Mouse (Mus musculus) MEL (cell line): Measurements from ENCODE around the gene Atic. TPM values are rescaled to one million over a fixed set of nuclear protein-coding genes. Genes with fewer than 3 reads are reported as not detected.
A peak's percentile ranks its signal among the peaks of the same experiment; 100 is the strongest.

Source experiments
- DNase-seq: peaks from one replicate; pipeline ENCODE4 v3.0.0; 2011; ENCODE audit warnings: low read depth, low spot score
- H3K27ac ChIP-seq: 2 replicates; pipeline ENCODE4 v1.5.1; 2012; ENCODE audit warnings: low read depth, mild to moderate bottlenecking, control low read depth, low read length, moderate library complexity; ENCODE audit not compliant: control insufficient read depth
- H3K27me3 ChIP-seq, 2 experiments: fragments of 150-350 bp in 1 of 2; sonication (generic) in 1 of 2; 2 replicates each; pipeline ENCODE4 v1.6.1; 2012; ENCODE audit warnings: low read length in 2 of 2, mild to moderate bottlenecking in 2 of 2, improper control_type of control experiment in 1 of 2, moderate library complexity in 1 of 2; ENCODE audit not compliant: insufficient read depth in 2 of 2, control insufficient read depth in 1 of 2
- H3K36me3 ChIP-seq, 2 experiments: 2 replicates each; pipeline ENCODE4 v1.6.1; 2012 to 2014; ENCODE audit warnings: low read length in 2 of 2, improper control_type of control experiment in 1 of 2, inconsistent platforms in 1 of 2, mild to moderate bottlenecking in 1 of 2; ENCODE audit not compliant: insufficient read depth in 2 of 2, control insufficient read depth in 1 of 2
- H3K4me1 ChIP-seq, 2 experiments: fragments of 150-350 bp in 1 of 2; sonication (generic) in 1 of 2; 2 replicates each; pipeline ENCODE4 v1.6.1; 2012; ENCODE audit warnings: low read length in 2 of 2, improper control_type of control experiment in 1 of 2, mild to moderate bottlenecking in 1 of 2; ENCODE audit not compliant: insufficient read depth in 2 of 2, control insufficient read depth in 1 of 2
- H3K4me3 ChIP-seq, 2 experiments: fragments of 150-350 bp in 1 of 2; sonication (generic) in 1 of 2; 2 replicates each; pipeline ENCODE4 v1.5.1; 2012; ENCODE audit warnings: low read depth in 2 of 2, low read length in 2 of 2, mild to moderate bottlenecking in 2 of 2, moderate library complexity in 2 of 2, control low read depth in 1 of 2, improper control_type of control experiment in 1 of 2; ENCODE audit not compliant: control insufficient read depth in 1 of 2, insufficient read depth in 1 of 2
- H3K79me2 ChIP-seq: 2 replicates; pipeline ENCODE4 v1.6.1; 2012; ENCODE audit warnings: mild to moderate bottlenecking, low read length, moderate library complexity; ENCODE audit not compliant: control insufficient read depth, poor library complexity, insufficient read depth
- H3K9ac ChIP-seq: 2 replicates; pipeline ENCODE4 v1.6.1; 2012; ENCODE audit warnings: low read depth, mild to moderate bottlenecking, control low read depth, low read length, moderate library complexity; ENCODE audit not compliant: control insufficient read depth, poor library complexity, severe bottlenecking
- H3K9me3 ChIP-seq: fragments of 150-350 bp; sonication (generic); replicated peaks from 2 replicates; pipeline ENCODE4 v1.6.1; 2012; ENCODE audit warnings: mild to moderate bottlenecking, low read length, improper control_type of control experiment, moderate library complexity; ENCODE audit not compliant: insufficient read depth
- CHD2 ChIP-seq: IDR thresholded peaks from 2 replicates; pipeline ENCODE4 v1.6.1; 2011; ENCODE audit warnings: low read length, improper control_type of control experiment
- CTCF ChIP-seq, 3 experiments: IDR thresholded peaks in 2 of 3; conservative IDR thresholded peaks in 1 of 3; 2 replicates each; pipeline ENCODE4 v1.5.1; 2011 to 2012; ENCODE audit warnings: low read length in 3 of 3, low read depth in 2 of 3, mild to moderate bottlenecking in 2 of 3, improper control_type of control experiment in 1 of 3, inconsistent platforms in 1 of 3, mixed read lengths in 1 of 3, moderate library complexity in 1 of 3; ENCODE audit not compliant: control insufficient read depth in 1 of 3, insufficient read depth in 1 of 3, poor library complexity in 1 of 3, severe bottlenecking in 1 of 3
- E2F4 ChIP-seq: IDR thresholded peaks from 2 replicates; pipeline ENCODE4 v1.6.1; 2011; ENCODE audit warnings: low read depth, low read length, improper control_type of control experiment, borderline replicate concordance
- EP300 ChIP-seq, 2 experiments: IDR thresholded peaks; 2 replicates each; pipeline ENCODE4 v1.6.1; 2011; ENCODE audit warnings: improper control_type of control experiment in 2 of 2, low read length in 2 of 2, low read depth in 1 of 2, mild to moderate bottlenecking in 1 of 2
- ETS1 ChIP-seq: IDR thresholded peaks from 2 replicates; pipeline ENCODE4 v1.6.1; 2012; ENCODE audit warnings: low read depth, mild to moderate bottlenecking, inconsistent platforms, low read length, improper control_type of control experiment, moderate library complexity
- JUND ChIP-seq: IDR thresholded peaks from 2 replicates; pipeline ENCODE4 v1.6.1; 2011; ENCODE audit warnings: low read depth, mild to moderate bottlenecking, improper control_type of control experiment, low read length
- MAFK ChIP-seq: IDR thresholded peaks from 2 replicates; pipeline ENCODE4 v1.6.1; 2011; ENCODE audit warnings: low read depth, mild to moderate bottlenecking, low read length, improper control_type of control experiment, borderline replicate concordance
- MAX ChIP-seq: IDR thresholded peaks from 2 replicates; pipeline ENCODE4 v1.6.1; 2011; ENCODE audit warnings: low read length, improper control_type of control experiment
- MAZ ChIP-seq: IDR thresholded peaks from 2 replicates; pipeline ENCODE4 v1.6.1; 2012; ENCODE audit warnings: low read depth, mild to moderate bottlenecking, inconsistent platforms, low read length, improper control_type of control experiment
- MEF2A ChIP-seq: IDR thresholded peaks from 2 replicates; pipeline ENCODE4 v1.6.1; 2014; ENCODE audit warnings: low read depth, mild to moderate bottlenecking, inconsistent platforms, low read length, improper control_type of control experiment; ENCODE audit not compliant: poor library complexity, insufficient replicate concordance, severe bottlenecking; ENCODE audit errors: extremely low read depth
- MXI1 ChIP-seq: IDR thresholded peaks from 2 replicates; pipeline ENCODE4 v1.6.1; 2011; ENCODE audit warnings: mild to moderate bottlenecking, low read depth, low read length, improper control_type of control experiment
- MYB ChIP-seq: IDR thresholded peaks from 2 replicates; pipeline ENCODE4 v1.6.1; 2011; ENCODE audit warnings: mild to moderate bottlenecking, low read depth, low read length, improper control_type of control experiment
- NELFE ChIP-seq: IDR thresholded peaks from 2 replicates; pipeline ENCODE4 v1.6.1; 2011; ENCODE audit warnings: low read depth, low read length, improper control_type of control experiment
- NRF1 ChIP-seq: IDR thresholded peaks from 2 replicates; pipeline ENCODE4 v1.6.1; 2014; ENCODE audit warnings: low read depth, mild to moderate bottlenecking, inconsistent platforms, low read length, improper control_type of control experiment, moderate library complexity; ENCODE audit not compliant: poor library complexity, insufficient read depth, severe bottlenecking
- POLR2A ChIP-seq, 2 experiments: IDR thresholded peaks; 2 replicates each; pipeline ENCODE4 v1.6.1; 2011 to 2012; ENCODE audit warnings: low read length in 2 of 2, mild to moderate bottlenecking in 2 of 2, control low read depth in 1 of 2, improper control_type of control experiment in 1 of 2, low read depth in 1 of 2, moderate library complexity in 1 of 2; ENCODE audit not compliant: control insufficient read depth in 1 of 2, insufficient read depth in 1 of 2, poor library complexity in 1 of 2
- POLR2AphosphoS2 ChIP-seq: IDR thresholded peaks from 2 replicates; pipeline ENCODE4 v1.6.1; 2011; ENCODE audit warnings: low read length, improper control_type of control experiment
- RAD21 ChIP-seq: IDR thresholded peaks from 2 replicates; pipeline ENCODE4 v1.6.1; 2011; ENCODE audit warnings: mild to moderate bottlenecking, low read depth, low read length, improper control_type of control experiment
- RCOR1 ChIP-seq: IDR thresholded peaks from 2 replicates; pipeline ENCODE4 v1.6.1; 2012; ENCODE audit warnings: low read depth, mild to moderate bottlenecking, inconsistent platforms, low read length, improper control_type of control experiment
- SIN3A ChIP-seq: IDR thresholded peaks from 2 replicates; pipeline ENCODE4 v1.6.1; 2012; ENCODE audit warnings: low read length, improper control_type of control experiment, inconsistent platforms
- SMC3 ChIP-seq: IDR thresholded peaks from 2 replicates; pipeline ENCODE4 v1.6.1; 2011; ENCODE audit warnings: low read depth, low read length, improper control_type of control experiment
- UBTF ChIP-seq: IDR thresholded peaks from 2 replicates; pipeline ENCODE4 v1.6.1; 2012; ENCODE audit warnings: low read depth, mild to moderate bottlenecking, inconsistent platforms, low read length, improper control_type of control experiment, moderate library complexity, borderline replicate concordance; ENCODE audit not compliant: insufficient read depth
- USF1 ChIP-seq: IDR thresholded peaks from 2 replicates; pipeline ENCODE4 v1.6.1; 2014; ENCODE audit warnings: low read depth, mild to moderate bottlenecking, inconsistent platforms, low read length, improper control_type of control experiment, moderate library complexity
- ZKSCAN1 ChIP-seq: IDR thresholded peaks from 2 replicates; pipeline ENCODE4 v1.6.1; 2012; ENCODE audit warnings: low read depth, mild to moderate bottlenecking, inconsistent platforms, low read length, improper control_type of control experiment, moderate library complexity
- ZMIZ1 ChIP-seq: IDR thresholded peaks from 2 replicates; pipeline ENCODE4 v1.6.1; 2012; ENCODE audit warnings: low read depth, mild to moderate bottlenecking, inconsistent platforms, low read length, improper control_type of control experiment, moderate library complexity
- ZNF384 ChIP-seq: IDR thresholded peaks from 2 replicates; pipeline ENCODE4 v1.6.1; 2012; ENCODE audit warnings: low read depth, mild to moderate bottlenecking, inconsistent platforms, low read length, improper control_type of control experiment
- polyA plus RNA-seq, 2 experiments: library from polyadenylated mRNA; stranded (reverse) in 1 of 2; unstranded in 1 of 2; fragments of >175 nt in 1 of 2; fragments of >200 nt in 1 of 2; gene quantifications; 2 replicates each; pipeline versions ENCODE4 v1.2.1 to v1.2.4; 2012; ENCODE audit warnings: low replicate concordance in 2 of 2, low read depth in 1 of 2; ENCODE audit not compliant: insufficient read length in 2 of 2, insufficient read depth in 1 of 2, missing spikeins in 1 of 2
- total RNA-seq: library from RNA; depleted of rRNA; stranded (reverse); fragments of 300-350 nt; gene quantifications from 2 replicates; pipeline ENCODE4 v1.2.3, GENCODE M21; 2012

The Atic gene
- total and polyA plus RNA-seq, 3 experiments = 190 to 221 TPM; not detected in 1

- Histone ChIP-seq H3K9ac (no peak overlapping the region), H3K4me3 (no peak overlapping the region), H3K4me1 (no peaks in the 10 kb centered on the region), H3K9me3 (no peaks in the 10 kb centered on the region), H3K79me2 (no peaks in the 10 kb centered on the region), H3K27me3 (no peaks in the 10 kb centered on the region), H3K36me3 (no peaks in the 10 kb centered on the region), H3K27ac (no peak overlapping the region)
- TF ChIP-seq CTCF (IDR thresholded peaks at IDR 0.05 in 2 of 3, conservative IDR thresholded peaks at IDR 0.05 in 1 of 3; ENCODE audit: control insufficient read depth in 1 of 3, insufficient read depth in 1 of 3, low read depth in 2 of 3, low read length in 3 of 3, poor library complexity in 1 of 3, severe bottlenecking in 1 of 3) = peak; percentile 22 to 54 (median 51); a peak in 5 of 6 replicates
- no peak for TF ChIP-seq SIN3A
- peak; percentile 49 for TF ChIP-seq SMC3
- peak; percentile 56 for TF ChIP-seq RAD21
- no peak for TF ChIP-seq MAX
- TF ChIP-seq UBTF = no peak
- DNase-seq = peak; percentile 56
These were observed 25.3 kb upstream of the Atic start for GRCm38 (mm10) chr1:71531653-71532052.

DNA sequence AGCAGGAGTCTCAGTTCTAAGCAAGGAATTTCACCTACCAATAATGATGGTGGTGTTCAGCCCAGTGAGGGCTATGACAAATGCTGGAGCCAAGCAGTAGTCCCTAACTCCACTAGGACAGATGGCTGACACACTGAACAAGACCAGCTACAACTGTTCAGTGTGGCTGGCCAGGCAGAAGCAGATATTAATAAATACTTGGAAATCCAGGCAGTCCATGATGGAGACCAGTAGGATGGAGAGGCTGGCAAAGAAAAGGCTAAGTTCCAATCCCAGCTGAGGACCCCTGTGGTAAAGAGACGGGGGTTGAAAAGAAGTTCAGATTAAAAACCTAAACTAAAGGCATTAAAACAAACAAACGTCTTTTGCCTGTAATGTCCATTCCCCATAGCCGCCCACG, 17.3 kb upstream of the Atic start:
- H3K4me3 ChIP-seq = no peak overlapping the region
- H3K79me2 ChIP-seq = no peaks in the 10 kb centered on the region
- no peaks in the 10 kb centered on the region for H3K27me3 ChIP-seq
- H3K9me3 ChIP-seq = no peaks in the 10 kb centered on the region
- no peak for TF ChIP-seq ZNF384
- no peak for TF ChIP-seq CHD2
- TF ChIP-seq MAFK = no peak
- TF ChIP-seq ETS1 = no peak
- no peak for TF ChIP-seq UBTF
- no peak for TF ChIP-seq EP300 (IDR thresholded peaks at IDR 0.05; ENCODE audit: low read depth in 1 of 2, low read length in 2 of 2)
- TF ChIP-seq MAX = no peak
- TF ChIP-seq MYB = no peak
- TF ChIP-seq, all 39 proteins: peak for 0
- Histone ChIP-seq H3K9ac (no peak overlapping the region), H3K36me3 (no peaks in the 10 kb centered on the region), H3K4me1 (no peaks in the 10 kb centered on the region), H3K27ac (no peak overlapping the region)
- DNase-seq = no peak

GRCm38 (mm10) chr1:71540437-71540836, 16.5 kb upstream of the Atic start:
- Histone ChIP-seq H3K27ac (no peak overlapping the region), H3K9ac (no peak overlapping the region), H3K4me1 (no peaks in the 10 kb centered on the region), H3K4me3 (no peak overlapping the region), H3K79me2 (no peaks in the 10 kb centered on the region), H3K27me3 (no peaks in the 10 kb centered on the region), H3K36me3 (no peaks in the 10 kb centered on the region), H3K9me3 (no peaks in the 10 kb centered on the region)
- TF ChIP-seq E2F4 (no peak), RCOR1 (no peak), SMC3 (no peak), POLR2AphosphoS2 (no peak), MXI1 (no peak), ETS1 (no peak), EP300 (IDR thresholded peaks at IDR 0.05; ENCODE audit: low read depth in 1 of 2, low read length in 2 of 2) (no peak), MAZ (no peak), RAD21 (no peak), ZKSCAN1 (no peak), MEF2A (no peak), JUND (no peak), CHD2 (no peak), NELFE (no peak), USF1 (no peak), POLR2A (IDR thresholded peaks at IDR 0.05; ENCODE audit: control insufficient read depth in 1 of 2, insufficient read depth in 1 of 2, low read depth in 1 of 2, low read length in 2 of 2, poor library complexity in 1 of 2) (no peak), ZNF384 (no peak), UBTF (no peak), NRF1 (no peak), ZMIZ1 (no peak)
- DNase-seq = no peak
